Mouse (Mus musculus) T-cell, adult 66 days (primary cell): ENCODE data around the gene Lsm14b. TPM values are rescaled to one million over a fixed set of nuclear protein-coding genes. Genes with fewer than 3 reads are reported as not detected.

Experiments used
- total RNA-seq, 2 experiments: library from RNA; stranded (reverse); gene quantifications; 3 replicates in 1 of 2; 4 replicates in 1 of 2; pipeline ENCODE4 v1.2.4; 2023

Gene Lsm14b
- 10 to 100 TPM; 47.2 to 49.4 TPM for total RNA-seq

DNA sequence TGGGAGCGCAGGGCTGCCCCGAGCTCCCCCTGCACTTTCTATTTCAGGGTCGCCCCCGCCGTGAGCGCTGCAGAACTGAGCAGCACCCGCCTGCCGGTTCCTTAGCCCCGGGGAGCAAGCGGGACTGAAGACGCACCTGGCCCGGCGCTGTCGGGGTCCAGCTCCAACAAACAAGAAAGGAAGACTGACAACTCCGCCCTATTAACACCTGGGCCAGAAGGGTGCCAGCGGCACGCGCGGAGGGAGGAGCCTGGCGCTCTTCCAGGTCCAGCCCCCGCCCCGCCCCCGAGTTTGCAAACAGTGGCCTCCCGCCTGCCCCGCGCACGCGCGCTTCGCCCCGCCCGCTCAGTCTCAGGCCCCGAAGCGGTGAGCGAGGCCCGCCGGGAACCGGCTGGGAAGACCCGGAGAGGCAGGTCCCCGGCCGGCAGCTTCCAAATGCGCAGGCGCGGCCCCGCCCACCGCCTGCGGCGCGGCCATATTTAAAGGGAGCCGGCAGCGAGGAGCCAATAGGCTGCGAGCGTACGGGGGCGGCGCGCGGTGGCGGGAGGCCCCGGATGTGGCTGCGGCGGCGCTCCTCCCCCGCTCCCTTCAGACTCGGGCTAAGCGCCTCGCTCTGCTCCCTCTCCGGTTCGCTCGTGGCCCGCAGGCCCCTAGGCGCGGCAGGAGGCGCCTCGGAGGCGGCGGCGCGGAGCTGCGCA is at the start of gene Lsm14b:
Gene Lsm14b, plus strand, starts transcription at position 587 of the 698 bp plus-strand sequence.

DNA sequence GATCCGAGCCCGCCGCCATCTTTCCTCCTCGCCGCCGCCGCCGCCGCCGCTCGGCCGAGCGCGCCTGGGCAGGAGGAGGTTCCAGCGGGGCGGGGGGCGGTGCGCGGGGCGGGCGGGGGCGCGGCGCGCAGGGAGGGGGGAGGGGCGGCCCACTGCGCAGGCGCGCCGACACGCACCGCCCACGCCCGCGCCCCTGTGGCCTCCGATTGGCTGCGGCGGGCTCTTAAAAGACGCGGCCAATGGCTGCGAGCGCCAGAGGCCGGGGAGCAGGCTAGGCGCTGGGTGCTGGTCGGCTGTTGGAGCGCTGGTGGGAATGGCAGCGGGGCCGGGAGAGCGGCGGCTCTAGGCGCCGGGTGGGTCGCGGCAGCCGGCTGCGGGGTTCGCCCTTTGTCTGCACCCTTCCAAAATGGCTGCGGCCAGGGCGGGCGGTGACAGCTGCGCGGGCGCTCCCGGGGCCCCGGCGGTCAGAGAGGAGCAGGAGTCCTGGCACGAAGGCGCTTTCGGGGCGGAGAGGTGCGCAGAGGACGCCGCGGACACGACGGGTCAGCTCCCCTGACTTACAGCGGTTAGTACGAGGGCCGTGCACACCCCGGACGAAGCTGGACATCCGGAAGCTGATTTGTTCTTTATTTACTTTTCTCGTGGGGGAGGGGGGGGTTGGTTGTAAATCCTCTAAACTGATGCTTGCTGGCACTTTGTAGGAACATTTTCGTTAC is 48.0 kb upstream of the Lsm14b start, which contains the start of gene Taf4:
Gene Taf4, minus strand, starts transcription at position 19 of the 716 bp plus-strand sequence.

DNA sequence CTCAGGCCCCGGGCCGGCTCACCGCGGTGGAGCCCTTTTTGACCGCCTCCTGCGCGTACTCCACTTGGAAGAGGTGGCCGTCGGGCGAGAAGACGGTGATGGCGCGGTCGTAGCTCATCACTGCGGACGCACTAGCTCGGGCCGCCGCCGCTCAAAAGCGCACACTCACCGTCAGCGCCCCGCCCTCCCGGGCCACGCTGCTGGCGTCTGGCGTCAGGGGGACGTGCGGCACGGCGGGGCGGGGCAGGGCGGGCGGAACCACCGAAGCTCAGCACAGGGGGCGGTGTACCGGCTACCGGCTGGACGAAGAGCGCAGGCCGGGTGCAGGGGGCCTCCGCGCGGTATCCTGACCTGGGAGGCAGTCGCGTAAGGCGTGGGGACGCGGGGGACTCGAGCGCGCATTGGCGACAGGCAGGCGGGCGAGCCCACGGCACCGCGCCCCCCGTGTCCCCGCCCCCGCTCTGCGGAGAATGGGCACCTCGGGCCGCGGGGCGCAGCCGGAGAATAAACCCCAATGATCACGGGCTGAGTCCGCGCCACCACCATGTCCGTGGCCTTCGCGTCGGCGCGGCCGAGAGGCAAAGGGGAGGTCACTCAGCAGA is 17.6 kb downstream of the Lsm14b start, which contains the start of the genes Psma7 and Ss18l1:
Gene Psma7, minus strand, starts transcription at position 178 of the 602 bp plus-strand sequence.
Gene Ss18l1, plus strand, starts transcription at position 254 of the 602 bp plus-strand sequence.

DNA sequence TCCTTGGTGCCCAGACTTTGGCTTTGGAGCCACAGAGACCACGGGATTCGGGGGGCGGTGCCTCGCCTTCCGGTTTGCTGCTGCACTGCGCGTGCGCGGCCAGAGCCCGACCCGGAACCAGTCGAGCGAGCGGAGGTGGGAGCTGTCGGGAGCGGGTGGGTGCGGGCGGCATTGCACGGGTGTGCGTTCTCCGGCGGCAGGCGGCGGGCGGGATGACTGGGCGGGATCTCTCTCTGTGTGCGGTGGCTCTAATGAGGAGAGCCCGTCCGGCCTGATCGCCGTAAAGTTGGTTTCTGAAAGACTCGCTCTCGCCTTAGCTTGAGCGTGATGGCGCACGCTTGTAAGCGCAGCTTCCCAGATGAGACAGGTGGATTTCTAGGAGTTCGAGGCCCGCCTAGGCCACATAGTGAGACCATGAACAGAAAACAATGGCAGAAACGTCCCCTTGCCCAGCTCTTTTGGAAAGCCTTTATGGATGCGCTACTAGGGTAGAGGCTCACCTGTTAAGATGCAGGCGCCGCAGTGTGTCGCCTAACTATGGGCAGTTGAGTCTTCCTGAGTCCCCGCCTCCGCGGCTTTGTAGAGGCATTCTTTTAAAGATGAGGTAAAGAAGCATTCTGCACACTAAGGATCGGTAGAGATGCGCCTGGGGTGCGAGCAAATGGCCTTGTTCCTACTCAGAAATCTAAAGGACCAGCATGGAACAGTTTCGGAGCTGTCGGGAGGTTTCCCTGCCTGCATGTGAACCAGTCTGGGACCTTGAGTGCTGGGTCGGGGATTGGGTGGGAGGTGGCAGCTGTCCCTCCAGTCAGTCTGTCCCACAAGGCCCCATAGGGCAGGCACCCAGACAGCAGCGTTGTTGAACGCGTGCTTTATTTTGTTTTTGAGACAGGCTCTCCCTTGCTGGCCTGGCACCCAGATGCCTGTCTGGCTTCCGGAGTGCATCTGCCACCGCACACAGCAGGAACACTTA is 46.0 kb downstream of the Lsm14b start, which contains the start of gene Mtg2:
Gene Mtg2, plus strand, starts transcription at position 108 of the 973 bp plus-strand sequence.

Other genes starting within 250 kb of the Lsm14b start
- gene Taf4, start 48.3 kb upstream of the Lsm14b start, total RNA-seq = 10 to 100 TPM; 41.3 to 45.6 TPM
- 100 to 1,000 TPM; 165 to 168 TPM for gene Psma7, start 17.4 kb downstream of the Lsm14b start, total RNA-seq
- gene Ss18l1, start 17.5 kb downstream of the Lsm14b start, total RNA-seq = 1 to 10 TPM; 7.1 to 7.6 TPM
- 10 to 100 TPM; 22.1 to 28.7 TPM for gene Mtg2, start 45.6 kb downstream of the Lsm14b start, total RNA-seq
- gene Hrh3, start 79.5 kb downstream of the Lsm14b start, total RNA-seq = not detected
- gene Osbpl2, start 94.3 kb downstream of the Lsm14b start, total RNA-seq = 10 to 100 TPM; 27.1 to 30.8 TPM
- 100 to 1,000 TPM; 123 to 127 TPM for gene Adrm1, start 146.5 kb downstream of the Lsm14b start, total RNA-seq
- under 1 TPM; 0.09 to 0.12 TPM for gene Lama5, start 200.9 kb downstream of the Lsm14b start, total RNA-seq
- 1,000 to 10,000 TPM; 2,687 to 2,790 TPM for gene Rps21, start 232.4 kb downstream of the Lsm14b start, total RNA-seq
- 10 to 100 TPM; 35.0 to 41.0 TPM for gene Cables2, start 248.5 kb downstream of the Lsm14b start, total RNA-seq